Mouse (Mus musculus): Measurements from ENCODE around the gene Clba1. TPM values are rescaled to one million over a fixed set of nuclear protein-coding genes. Genes with fewer than 3 reads are reported as not detected.

Gene Clba1
- polyA plus RNA-seq, 1 experiment from 2014 or later = 13.0 TPM

- Histone ChIP-seq H3K4me3 (ENCODE audit: low read depth, low read length) (no peak overlapping the region), H3K27me3 (ENCODE audit: control insufficient read depth, insufficient read depth, low read length) (peaks cover 34% of the 10 kb centered on the region), H3K27ac (ENCODE audit: low read depth, low read length) (no peak overlapping the region), H3K9me3 (replicated peaks; ENCODE audit: control insufficient read depth, low read length) (no peaks in the 10 kb centered on the region), H3K36me3 (ENCODE audit: control insufficient read depth, insufficient read depth, low read length) (no peaks in the 10 kb centered on the region), H3K9ac (ENCODE audit: low read depth, low read length) (no peak overlapping the region), H3K4me2 (peak overlapping the region; percentile 100), H3K4me1 (ENCODE audit: control insufficient read depth, insufficient read depth, low read length) (peaks cover 16% of the 10 kb centered on the region)
- ATAC-seq (replicated peaks; ENCODE audit: insufficient number of reproducible peaks, low FRiP score, low TSS enrichment) = no peak
- WGBS (ENCODE audit: insufficient replicate concordance) = 17% methylated on average over 3 of the region's 3 CpGs
Observed at GRCm38 (mm10) chr12:112802917-112803316, 5.8 kb upstream of the Clba1 start.

GRCm38 (mm10) chr12:112804046-112804445 is 4.7 kb upstream of the Clba1 start:
- H3K4me2 ChIP-seq = no peak overlapping the region
- peaks cover 34% of the 10 kb centered on the region for H3K27me3 ChIP-seq (ENCODE audit: control insufficient read depth, insufficient read depth, low read length)
- 56% methylated on average over 13 of the region's 13 CpGs for WGBS (ENCODE audit: insufficient replicate concordance)
- no peak overlapping the region for H3K27ac ChIP-seq (ENCODE audit: low read depth, low read length)
- no peaks in the 10 kb centered on the region for H3K9me3 ChIP-seq (replicated peaks; ENCODE audit: control insufficient read depth, low read length)
- no peak overlapping the region for H3K4me3 ChIP-seq (ENCODE audit: low read depth, low read length)
- no peaks in the 10 kb centered on the region for H3K36me3 ChIP-seq (ENCODE audit: control insufficient read depth, insufficient read depth, low read length)
- peaks cover 16% of the 10 kb centered on the region for H3K4me1 ChIP-seq (ENCODE audit: control insufficient read depth, insufficient read depth, low read length)
- ATAC-seq (replicated peaks; ENCODE audit: insufficient number of reproducible peaks, low FRiP score, low TSS enrichment) = no peak
- H3K9ac ChIP-seq (ENCODE audit: low read depth, low read length) = no peak overlapping the region

GRCm38 (mm10) chr12:112806044-112806443 is 2.7 kb upstream of the Clba1 start:
- Histone ChIP-seq H3K4me1 (ENCODE audit: control insufficient read depth, insufficient read depth, low read length) (peaks cover 24% of the 10 kb centered on the region), H3K36me3 (ENCODE audit: control insufficient read depth, insufficient read depth, low read length) (no peaks in the 10 kb centered on the region), H3K9ac (ENCODE audit: low read depth, low read length) (no peak overlapping the region), H3K4me3 (ENCODE audit: low read depth, low read length) (no peak overlapping the region), H3K9me3 (replicated peaks; ENCODE audit: control insufficient read depth, low read length) (no peaks in the 10 kb centered on the region), H3K27me3 (ENCODE audit: control insufficient read depth, insufficient read depth, low read length) (peaks cover 20% of the 10 kb centered on the region), H3K4me2 (no peak overlapping the region), H3K27ac (ENCODE audit: low read depth, low read length) (no peak overlapping the region)
- WGBS (ENCODE audit: insufficient replicate concordance) = 54% methylated on average over 6 of the region's 6 CpGs
- no peak for ATAC-seq (replicated peaks; ENCODE audit: insufficient number of reproducible peaks, low FRiP score, low TSS enrichment)

- H3K27ac ChIP-seq (ENCODE audit: low read depth, low read length) = no peak overlapping the region
- no peak overlapping the region for H3K4me2 ChIP-seq
- peaks cover 6% of the 10 kb centered on the region for H3K27me3 ChIP-seq (ENCODE audit: control insufficient read depth, insufficient read depth, low read length)
- ATAC-seq (replicated peaks; ENCODE audit: insufficient number of reproducible peaks, low FRiP score, low TSS enrichment) = no peak
- 80% methylated on average over 4 of the region's 4 CpGs for WGBS (ENCODE audit: insufficient replicate concordance)
- no peak overlapping the region for H3K9ac ChIP-seq (ENCODE audit: low read depth, low read length)
- no peak overlapping the region for H3K4me3 ChIP-seq (ENCODE audit: low read depth, low read length)
- H3K36me3 ChIP-seq (ENCODE audit: control insufficient read depth, insufficient read depth, low read length) = no peaks in the 10 kb centered on the region
- peaks cover 28% of the 10 kb centered on the region for H3K4me1 ChIP-seq (ENCODE audit: control insufficient read depth, insufficient read depth, low read length)
- H3K9me3 ChIP-seq (replicated peaks; ENCODE audit: control insufficient read depth, low read length) = no peaks in the 10 kb centered on the region
Observed at GRCm38 (mm10) chr12:112807796-112808195, 941 bp upstream of the Clba1 start.

- 62% methylated on average over 5 of the region's 5 CpGs for WGBS (ENCODE audit: insufficient replicate concordance)
- ATAC-seq (replicated peaks; ENCODE audit: insufficient number of reproducible peaks, low FRiP score, low TSS enrichment) = peak; percentile 14; the same call in 1 of the 2 replicates
- Histone ChIP-seq H3K27me3 (ENCODE audit: control insufficient read depth, insufficient read depth, low read length) (peaks cover 2% of the 10 kb centered on the region), H3K9me3 (replicated peaks; ENCODE audit: control insufficient read depth, low read length) (no peaks in the 10 kb centered on the region), H3K4me3 (ENCODE audit: low read depth, low read length) (peak overlapping the region; percentile 69), H3K4me1 (ENCODE audit: control insufficient read depth, insufficient read depth, low read length) (peaks cover 28% of the 10 kb centered on the region), H3K4me2 (peak overlapping the region; percentile 97), H3K27ac (ENCODE audit: low read depth, low read length) (no peak overlapping the region), H3K36me3 (ENCODE audit: control insufficient read depth, insufficient read depth, low read length) (no peaks in the 10 kb centered on the region), H3K9ac (ENCODE audit: low read depth, low read length) (no peak overlapping the region)
Observed at GRCm38 (mm10) chr12:112808212-112808586, 538 bp upstream of the Clba1 start.

GRCm38 (mm10) chr12:112809641-112810040 is 904 bp downstream of the Clba1 start:
- H3K4me2 ChIP-seq = peak overlapping the region; percentile 97
- H3K27me3 ChIP-seq (ENCODE audit: control insufficient read depth, insufficient read depth, low read length) = no peaks in the 10 kb centered on the region; the same call in none of the 2 replicates
- no peaks in the 10 kb centered on the region for H3K36me3 ChIP-seq (ENCODE audit: control insufficient read depth, insufficient read depth, low read length)
- H3K4me3 ChIP-seq (ENCODE audit: low read depth, low read length) = peak overlapping the region; percentile 69
- WGBS (ENCODE audit: insufficient replicate concordance) = 22% methylated on average over 8 of the region's 8 CpGs
- no peak for ATAC-seq (replicated peaks; ENCODE audit: insufficient number of reproducible peaks, low FRiP score, low TSS enrichment)
- no peak overlapping the region for H3K27ac ChIP-seq (ENCODE audit: low read depth, low read length)
- H3K9ac ChIP-seq (ENCODE audit: low read depth, low read length) = peak overlapping the region; percentile 72
- H3K4me1 ChIP-seq (ENCODE audit: control insufficient read depth, insufficient read depth, low read length) = peaks cover 28% of the 10 kb centered on the region
- no peaks in the 10 kb centered on the region for H3K9me3 ChIP-seq (replicated peaks; ENCODE audit: control insufficient read depth, low read length)

- no peak overlapping the region for H3K9ac ChIP-seq (ENCODE audit: low read depth, low read length)
- peak overlapping the region; percentile 97 for H3K4me2 ChIP-seq
- H3K27me3 ChIP-seq (ENCODE audit: control insufficient read depth, insufficient read depth, low read length) = no peaks in the 10 kb centered on the region
- peak overlapping the region; percentile 73; the same call in 1 of the 2 replicates for H3K27ac ChIP-seq (ENCODE audit: low read depth, low read length)
- H3K36me3 ChIP-seq (ENCODE audit: control insufficient read depth, insufficient read depth, low read length) = no peaks in the 10 kb centered on the region
- peak overlapping the region; percentile 69 for H3K4me3 ChIP-seq (ENCODE audit: low read depth, low read length)
- H3K9me3 ChIP-seq (replicated peaks; ENCODE audit: control insufficient read depth, low read length) = no peaks in the 10 kb centered on the region
- 44% methylated on average over 19 of the region's 19 CpGs for WGBS (ENCODE audit: insufficient replicate concordance)
- H3K4me1 ChIP-seq (ENCODE audit: control insufficient read depth, insufficient read depth, low read length) = peaks cover 28% of the 10 kb centered on the region
- ATAC-seq (replicated peaks; ENCODE audit: insufficient number of reproducible peaks, low FRiP score, low TSS enrichment) = no peak
Observed at GRCm38 (mm10) chr12:112810092-112810885, 1.6 kb downstream of the Clba1 start.

- H3K4me2 ChIP-seq = no peak overlapping the region
- no peak overlapping the region for H3K9ac ChIP-seq (ENCODE audit: low read depth, low read length)
- no peaks in the 10 kb centered on the region for H3K27me3 ChIP-seq (ENCODE audit: control insufficient read depth, insufficient read depth, low read length)
- no peak overlapping the region for H3K4me3 ChIP-seq (ENCODE audit: low read depth, low read length)
- H3K27ac ChIP-seq (ENCODE audit: low read depth, low read length) = no peak overlapping the region
- H3K4me1 ChIP-seq (ENCODE audit: control insufficient read depth, insufficient read depth, low read length) = peaks cover 30% of the 10 kb centered on the region
- WGBS (ENCODE audit: insufficient replicate concordance) = 86% methylated on average over 7 of the region's 7 CpGs
- H3K36me3 ChIP-seq (ENCODE audit: control insufficient read depth, insufficient read depth, low read length) = 0 out of 2 replicates have a peak, but pooled peaks cover 5% of the 10 kb centered on the region
- no peak for ATAC-seq (replicated peaks; ENCODE audit: insufficient number of reproducible peaks, low FRiP score, low TSS enrichment)
- H3K9me3 ChIP-seq (replicated peaks; ENCODE audit: control insufficient read depth, low read length) = no peaks in the 10 kb centered on the region
Observed at GRCm38 (mm10) chr12:112813370-112813769, 4.6 kb downstream of the Clba1 start.

Data from heart, embryonic 11.5 days (tissue).